Mouse (Mus musculus) left cerebral cortex, postnatal 36 days (tissue): Measurements from ENCODE around the gene Gm36079. TPM values are rescaled to one million over a fixed set of nuclear protein-coding genes. Genes with fewer than 3 reads are reported as not detected.
"Not testable (repeated sequence)": the region's sequence is repeated elsewhere in the genome, so short reads cannot be mapped to it uniquely, and the experiment has no call there.

Experiments used
- DNase-seq, 2 experiments: peaks; one replicate each; pipeline ENCODE4 v3.0.0; 2021 to 2022; ENCODE audit warnings: low spot score in 2 of 2, mixed read lengths in 1 of 2
- intact Hi-C: fragments of 180-260 bp; cut with DNase I; formaldehyde crosslinking; loops from one replicate; pipeline ENCODE4 v1.15.1; 2025
- total RNA-seq, 2 experiments: library from RNA; stranded (reverse); gene quantifications; 2 replicates each; pipeline ENCODE4 v1.2.3; 2021

Gm36079 gene
- total RNA-seq, 2 experiments from 2014 or later = not detected

DNA sequence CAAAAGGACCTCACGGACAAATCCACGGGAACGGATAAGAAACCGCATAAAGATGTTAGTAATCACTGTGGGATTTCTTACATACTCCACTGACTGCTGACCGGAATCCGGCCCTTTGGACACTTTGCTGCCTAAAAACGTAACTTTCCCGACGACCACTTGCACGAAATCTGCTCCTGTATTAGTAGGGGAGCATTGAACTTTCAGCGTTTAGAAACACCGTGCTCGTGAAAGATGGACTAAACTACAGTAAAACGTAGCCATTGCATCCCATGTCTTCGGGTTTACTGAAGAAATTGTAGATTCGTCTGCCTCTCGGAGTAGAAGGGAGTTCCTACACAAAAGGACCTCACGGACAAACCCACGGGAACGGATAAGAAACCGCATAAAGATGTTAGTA lies 1.8 kb downstream of the Gm36079 start:
- intact Hi-C loops = not testable (repeated sequence)

DNA sequence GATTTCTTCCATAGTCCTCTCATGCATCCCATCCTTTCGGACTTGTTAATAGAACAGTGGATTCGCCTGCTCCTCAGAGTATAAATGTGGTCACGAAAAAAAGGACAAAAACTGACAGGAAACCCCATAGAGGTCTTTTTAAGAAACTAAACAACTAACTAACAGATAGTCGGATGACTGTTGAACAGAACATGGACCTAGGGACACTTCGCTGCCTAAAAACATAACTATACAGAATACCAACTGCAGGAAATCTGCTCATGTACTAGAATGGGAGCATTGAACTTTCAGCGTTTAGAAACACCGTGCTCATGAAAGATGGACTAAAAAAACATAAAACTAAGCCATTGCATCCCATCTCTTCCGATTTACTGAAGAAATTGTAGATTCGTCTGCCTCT lies 2.2 kb downstream of the Gm36079 start:
- intact Hi-C loops = not testable (repeated sequence)

More for the DNA sequence above, 1.8 kb downstream of the Gm36079 start:
- DNase-seq = not testable (repeated sequence)

DNA sequence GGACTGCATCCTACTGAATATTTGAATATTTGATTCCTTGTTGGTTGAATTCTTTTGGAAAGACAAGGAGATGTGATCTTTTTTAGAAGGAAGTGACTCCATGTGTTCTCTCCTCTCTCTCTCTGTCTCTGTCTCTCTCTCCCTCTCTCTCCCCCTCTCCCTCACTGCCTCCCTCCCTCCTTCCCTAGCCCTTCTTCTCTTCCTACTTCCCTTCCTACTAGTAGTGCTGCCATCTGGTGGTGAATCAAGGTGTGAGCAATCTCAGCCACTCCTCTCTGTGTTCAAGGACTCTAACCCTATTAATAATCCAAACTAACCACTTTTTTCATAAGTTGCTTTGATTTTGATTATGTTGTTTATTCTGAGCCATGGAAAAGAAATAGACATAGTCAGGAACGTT lies 5.3 kb downstream of the Gm36079 start:
- intact Hi-C loops, DNase-seq: not testable (repeated sequence)

More for the DNA sequence above, 2.2 kb downstream of the Gm36079 start:
- DNase-seq = not testable (repeated sequence)

DNA sequence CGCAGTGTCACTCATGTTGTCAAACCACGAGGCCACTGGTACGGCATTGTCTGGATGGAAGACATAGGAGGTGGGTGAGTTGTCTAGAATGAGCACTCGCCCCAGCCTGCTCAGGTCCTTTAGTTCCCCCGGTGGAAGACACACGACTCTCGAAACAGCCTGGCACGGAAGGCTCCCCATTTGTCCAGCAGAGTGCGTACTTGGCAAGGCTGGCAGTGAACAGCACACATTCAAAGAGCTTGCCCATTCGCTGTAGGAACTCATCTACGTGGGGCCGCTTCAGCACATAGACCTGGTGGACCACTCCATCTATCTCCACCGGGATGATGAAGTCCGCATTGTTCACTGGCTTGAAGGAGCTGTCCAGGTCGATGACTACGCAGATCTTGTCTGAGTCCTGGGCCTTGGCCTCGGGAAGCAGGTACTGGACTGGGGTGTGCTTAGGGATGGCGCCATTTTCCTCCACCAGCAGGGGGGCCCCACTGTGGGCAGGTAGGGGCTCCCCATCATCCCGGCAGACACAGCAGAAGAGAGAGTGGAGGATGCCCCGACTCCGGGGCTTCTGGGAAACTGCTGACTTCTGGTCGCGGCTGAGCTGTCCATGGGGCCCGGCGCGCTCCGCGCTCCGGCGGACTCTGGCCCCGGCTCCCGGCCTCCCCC lies 11.3 kb downstream of the Gm36079 start:
- intact Hi-C loops, DNase-seq: not testable (repeated sequence)

DNA sequence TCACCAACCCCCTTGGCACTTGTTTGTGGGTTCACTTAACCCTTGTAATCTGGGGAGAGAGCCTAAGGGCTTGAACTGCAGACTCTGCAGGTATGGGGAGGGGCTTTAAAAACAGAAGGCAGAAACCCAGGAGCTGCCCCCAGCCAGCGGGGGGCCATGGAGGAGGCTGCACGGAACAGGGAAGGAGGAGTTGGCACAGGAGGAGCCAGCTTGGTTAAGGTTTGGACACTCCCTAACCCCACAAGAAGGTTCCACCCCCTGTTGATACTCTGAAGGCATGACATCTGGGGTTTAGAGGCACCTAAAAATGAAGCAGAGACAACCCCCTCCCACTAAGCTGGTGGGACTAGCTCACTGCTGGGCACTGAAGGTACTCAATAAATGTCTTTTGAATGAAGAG lies 12.8 kb downstream of the Gm36079 start:
- DNase-seq, intact Hi-C loops: not testable (repeated sequence)

DNA sequence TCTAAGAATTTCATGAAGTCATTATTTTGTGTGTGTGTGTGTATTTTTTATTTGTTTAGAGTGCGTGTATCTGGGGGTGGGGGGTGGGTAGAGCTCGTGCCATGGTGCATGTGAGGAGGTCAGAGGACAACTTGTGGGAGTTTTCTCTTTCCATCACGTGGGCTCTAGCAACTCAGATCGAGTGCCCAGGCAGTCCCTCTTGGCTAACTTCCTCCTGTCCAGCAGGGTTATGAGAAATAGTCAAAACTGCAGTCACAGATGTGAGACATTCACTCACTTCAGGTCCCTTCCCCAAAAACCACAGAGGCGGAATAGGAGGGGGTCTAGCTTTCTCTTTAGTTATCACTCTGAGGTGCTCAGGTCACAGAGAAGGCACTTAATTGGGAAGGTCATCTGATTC lies 13.3 kb downstream of the Gm36079 start:
- DNase-seq, intact Hi-C loops: not testable (repeated sequence)

DNA sequence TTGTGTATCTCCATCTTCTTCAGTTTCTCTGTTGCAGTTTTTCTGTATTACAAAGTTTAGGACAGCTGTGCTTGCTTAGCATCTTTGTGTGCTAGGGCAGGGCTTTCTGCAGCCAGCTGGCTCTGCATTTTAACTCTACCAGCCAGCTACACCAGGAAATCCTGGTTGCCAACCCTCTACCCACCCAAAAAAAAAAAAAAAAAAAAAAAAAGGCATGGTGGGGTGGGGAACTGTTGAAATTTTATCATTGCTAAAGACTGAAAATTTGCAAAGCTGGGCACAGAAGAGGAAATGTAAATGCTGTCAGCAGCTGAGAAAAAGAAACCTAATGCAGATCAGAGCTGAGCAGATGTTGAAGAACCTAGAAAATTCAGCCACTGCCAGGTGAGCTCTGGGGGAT lies 16.7 kb downstream of the Gm36079 start:
- DNase-seq, intact Hi-C loops: not testable (repeated sequence)

DNA sequence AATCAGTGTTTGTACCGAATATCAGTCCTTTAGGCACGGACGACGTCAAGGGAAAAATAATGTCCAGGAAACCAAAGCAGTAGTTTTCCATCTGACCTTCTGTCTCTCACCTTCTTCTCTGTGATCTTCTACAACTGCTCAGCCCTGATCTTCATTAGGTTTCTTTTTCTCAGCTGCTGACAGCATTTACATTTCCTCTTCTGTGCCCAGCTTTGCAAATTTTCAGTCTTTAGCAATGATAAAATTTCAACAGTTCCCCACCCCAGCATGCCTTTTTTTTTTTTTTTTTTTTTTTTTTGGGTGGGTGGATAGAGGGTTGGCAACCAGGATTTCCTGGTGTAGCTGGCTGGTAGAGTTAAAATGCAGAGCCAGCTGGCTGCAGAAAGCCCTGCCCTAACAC lies 27.6 kb downstream of the Gm36079 start:
- intact Hi-C loops, DNase-seq: not testable (repeated sequence)

DNA sequence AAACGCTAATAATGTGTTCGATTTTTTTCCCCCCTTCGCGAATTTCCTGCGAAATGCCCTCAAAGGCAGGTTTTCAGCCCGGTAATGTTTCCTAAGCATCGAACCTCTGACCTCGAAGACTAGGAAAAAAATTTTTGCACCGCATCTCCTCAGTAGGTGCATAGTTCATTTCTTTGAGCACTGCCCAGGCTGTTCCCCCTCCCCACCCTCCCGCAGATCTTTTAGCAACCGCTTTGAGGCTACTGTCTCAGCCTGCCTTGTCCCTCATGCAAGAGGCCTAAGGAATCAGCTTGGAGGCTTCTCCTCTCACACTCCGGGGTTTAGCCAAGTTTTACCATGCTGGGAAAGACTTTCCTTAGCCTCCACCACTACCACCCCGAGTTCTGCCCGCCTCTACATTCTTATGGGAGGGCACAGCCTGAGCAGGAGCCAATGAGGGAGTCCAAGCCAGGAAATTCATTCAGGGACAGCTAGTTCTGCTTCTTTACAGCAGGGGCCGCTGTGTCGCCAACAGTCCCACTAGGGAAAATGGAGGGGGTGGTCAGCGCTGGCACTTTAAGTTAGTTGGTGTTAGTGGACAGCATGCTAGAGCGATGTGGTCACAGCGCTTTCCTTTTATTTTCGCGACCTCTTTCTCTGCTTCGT lies 28.2 kb downstream of the Gm36079 start:
- DNase-seq, intact Hi-C loops: not testable (repeated sequence)

DNA sequence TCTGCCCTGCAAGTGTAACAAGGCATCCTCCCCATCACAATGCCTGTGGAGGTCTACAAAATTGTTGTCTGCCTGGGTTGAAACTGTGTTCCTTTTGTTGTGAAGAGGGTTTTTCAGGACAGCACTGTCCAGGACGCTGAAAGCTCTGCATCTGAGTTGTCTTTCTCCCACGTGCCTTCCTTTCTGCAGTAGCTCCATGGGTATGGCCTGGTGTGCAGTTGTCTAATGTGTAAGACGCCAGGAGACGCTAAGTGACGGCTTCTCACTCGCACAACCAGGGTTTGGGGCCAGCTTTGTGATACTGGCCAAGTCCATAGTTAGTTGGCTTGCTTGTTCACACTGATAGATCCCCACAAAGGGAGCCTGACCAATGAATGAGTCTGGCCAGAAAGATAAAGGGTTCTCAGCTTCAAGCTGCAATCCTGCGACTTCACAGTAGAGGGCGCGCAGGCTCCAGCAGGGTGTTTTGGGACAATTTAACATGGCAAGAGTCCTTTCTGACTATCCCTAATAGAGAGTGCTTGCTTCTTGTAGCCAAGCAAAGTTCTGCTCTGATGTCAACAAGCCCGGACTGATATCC lies 34.8 kb downstream of the Gm36079 start:
- DNase-seq, intact Hi-C loops: not testable (repeated sequence)

DNA sequence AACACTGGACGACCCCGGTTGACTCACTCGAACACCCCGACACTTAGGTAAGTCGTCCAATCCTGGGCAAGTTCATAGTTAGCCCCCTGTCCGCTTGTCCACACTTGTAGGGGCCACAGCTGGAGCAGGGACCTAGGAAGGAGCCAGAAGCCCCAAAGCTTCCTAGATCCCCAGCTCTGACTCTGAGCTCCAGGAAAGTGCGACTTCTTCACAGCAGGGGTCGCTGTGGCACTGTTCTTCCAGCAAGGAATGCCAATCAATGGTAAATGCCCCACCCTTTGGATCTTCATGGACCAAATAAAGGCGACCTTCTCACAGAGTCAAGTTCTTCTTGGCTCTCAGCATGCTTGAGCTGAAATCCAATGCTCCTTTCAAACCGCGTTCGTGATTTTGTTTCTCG lies 35.5 kb downstream of the Gm36079 start:
- intact Hi-C loops, DNase-seq: not testable (repeated sequence)

Other genes with a start within 250 kb of the Gm36079 start
- 10 to 100 TPM; 47.3 to 48.5 TPM for gene Zfp131, start 236.1 kb downstream of the Gm36079 start, total RNA-seq
- gene AF067063, start 196.8 kb downstream of the Gm36079 start, total RNA-seq = not detected
- not detected for gene D13Ertd608e, start 191.0 kb downstream of the Gm36079 start, total RNA-seq
- gene Tcstv1, start 132.2 kb downstream of the Gm36079 start, total RNA-seq = not detected
- gene Gm21761, start 97.7 kb downstream of the Gm36079 start, total RNA-seq = not detected
- not detected for gene B020031M17Rik, start 76.2 kb downstream of the Gm36079 start, total RNA-seq
- under 1 TPM in 1 of 2 experiments, not detected in 1; 0.20 TPM for gene Gm21188, start 25.2 kb upstream of the Gm36079 start, total RNA-seq
- gene Gm20767, start 113.2 kb upstream of the Gm36079 start, total RNA-seq = not detected
- gene Gm21818, start 145.4 kb upstream of the Gm36079 start, total RNA-seq = not detected
- not detected for gene Gm21762, start 188.9 kb upstream of the Gm36079 start, total RNA-seq
- not detected for gene Gm21731, start 212.1 kb upstream of the Gm36079 start, total RNA-seq
- gene AF067061, start 236.1 kb upstream of the Gm36079 start, total RNA-seq = not detected